Mouse (Mus musculus) heart, adult 18-20 months (tissue): ENCODE results near the gene Baiap2. TPM values are rescaled to one million over a fixed set of nuclear protein-coding genes. Genes with fewer than 3 reads are reported as not detected.

Source experiments
- DNase-seq, 2 experiments: peaks; one replicate each; pipeline ENCODE4 v3.0.0; 2021 to 2022; ENCODE audit warnings: mixed read lengths in 1 of 2
- total RNA-seq, 2 experiments: library from RNA; stranded (reverse); gene quantifications; 2 replicates each; pipeline ENCODE4 v1.2.3; 2021

Gene Baiap2
- total RNA-seq, 2 experiments from 2014 or later, result 6.5 to 10.7 TPM

- no peak for DNase-seq
Measured at GRCm38 (mm10) chr11:119978701-119979100, 36.1 kb downstream of the Baiap2 start.

- no peak for DNase-seq
Measured at GRCm38 (mm10) chr11:119979596-119980385, 37.2 kb downstream of the Baiap2 start.

- DNase-seq, result no peak
Measured at GRCm38 (mm10) chr11:119981769-119982168, 39.2 kb downstream of the Baiap2 start.

DNA sequence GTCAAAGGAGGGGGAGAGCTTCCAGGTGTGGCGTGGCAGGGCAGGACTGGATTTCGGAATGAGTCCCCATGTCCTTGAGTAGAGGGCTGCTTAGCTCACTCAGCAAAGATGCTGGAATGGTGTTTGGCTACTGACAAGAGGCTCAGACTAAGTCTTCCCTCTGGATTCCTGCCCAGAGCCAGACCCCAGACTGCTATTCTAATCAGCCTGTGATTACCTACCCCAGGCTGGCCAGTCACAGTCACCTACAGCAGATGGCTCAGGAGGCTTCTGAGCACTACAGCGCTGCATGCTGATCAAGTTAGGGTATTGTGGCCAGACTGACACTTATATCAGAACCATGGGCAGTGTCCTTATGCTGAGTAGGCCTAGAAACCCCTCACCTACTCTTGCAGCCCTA is 39.7 kb downstream of the Baiap2 start:
- DNase-seq, result no peak

DNA sequence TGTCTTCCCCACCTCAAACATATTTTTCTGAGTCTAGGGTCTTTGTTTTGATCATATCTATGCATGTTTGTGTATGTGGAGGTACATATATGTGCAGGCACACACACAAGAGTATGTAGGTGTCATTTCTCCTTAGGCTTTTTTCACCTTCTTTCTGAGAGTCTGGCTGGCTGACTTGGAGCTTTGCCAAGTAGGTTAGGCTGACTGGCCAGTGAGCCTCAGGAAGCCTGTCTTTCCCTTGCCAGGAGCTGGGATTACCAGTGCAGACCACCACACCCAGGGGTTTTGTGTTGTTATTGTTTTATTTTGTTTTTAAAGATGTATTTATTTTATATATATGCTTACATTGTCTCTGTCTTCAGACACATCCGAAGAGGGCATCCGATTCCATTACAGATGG is 40.6 kb downstream of the Baiap2 start:
- DNase-seq, result no peak

DNA sequence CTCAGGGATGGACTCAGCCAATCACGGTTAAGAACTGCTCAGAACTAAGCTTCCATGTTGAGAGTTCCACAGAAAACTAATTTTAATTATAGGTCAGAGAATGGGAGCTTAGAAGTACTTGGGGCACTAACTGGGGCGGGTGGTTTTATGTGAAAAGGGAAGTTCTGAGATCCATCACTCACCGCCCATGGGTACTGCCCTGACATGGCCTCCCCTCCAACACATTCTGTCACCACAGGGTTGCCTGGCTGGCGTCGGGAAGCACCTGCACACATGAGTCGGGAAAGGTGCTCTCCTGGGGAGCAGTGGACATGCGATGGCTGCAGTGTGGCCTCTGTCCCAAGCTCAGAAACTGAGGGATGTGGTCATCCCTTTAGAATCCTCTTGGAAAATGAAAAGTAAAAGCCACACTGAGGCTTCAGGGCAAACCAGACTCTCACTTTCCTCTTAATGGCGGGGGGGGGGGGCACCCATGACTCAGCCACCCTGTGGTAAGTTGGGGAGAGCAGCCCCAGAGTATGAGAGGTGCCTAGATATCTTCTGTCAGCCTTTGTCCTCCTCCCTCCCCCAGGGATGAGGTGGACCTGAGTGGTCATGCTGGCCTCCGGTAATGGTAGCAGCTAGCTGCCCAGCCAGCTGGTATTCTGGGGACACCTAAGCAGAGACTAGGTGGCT is 44.3 kb downstream of the Baiap2 start:
- no peak for DNase-seq

GRCm38 (mm10) chr11:119987876-119988275 is 45.3 kb downstream of the Baiap2 start:
- no peak for DNase-seq

DNA sequence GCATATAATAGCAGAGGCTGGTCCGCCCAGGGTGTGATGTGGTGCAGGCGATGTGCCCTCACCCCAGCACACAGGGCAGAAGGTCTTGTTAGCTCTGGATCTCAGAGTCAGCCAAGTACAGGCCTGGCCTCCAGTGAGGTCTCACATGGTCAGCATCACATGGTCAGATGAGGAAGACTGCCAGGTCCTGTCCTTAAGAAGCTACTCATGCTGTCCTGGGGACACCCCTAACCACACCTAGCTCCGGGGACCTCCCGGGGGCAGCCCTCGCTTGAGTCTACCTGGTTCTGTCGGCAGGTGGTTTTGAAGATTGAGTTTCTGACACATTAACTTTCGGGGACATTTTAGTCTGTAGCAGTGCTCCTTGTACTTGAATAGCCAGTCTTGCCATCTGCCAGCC is 45.8 kb downstream of the Baiap2 start:
- peak; percentile 62 to 63 for DNase-seq

- peak; percentile 50 to 53 for DNase-seq
Measured at GRCm38 (mm10) chr11:119989115-119989564, 46.6 kb downstream of the Baiap2 start.

GRCm38 (mm10) chr11:119990658-119991337 is 48.2 kb downstream of the Baiap2 start:
- DNase-seq, result no peak

DNA sequence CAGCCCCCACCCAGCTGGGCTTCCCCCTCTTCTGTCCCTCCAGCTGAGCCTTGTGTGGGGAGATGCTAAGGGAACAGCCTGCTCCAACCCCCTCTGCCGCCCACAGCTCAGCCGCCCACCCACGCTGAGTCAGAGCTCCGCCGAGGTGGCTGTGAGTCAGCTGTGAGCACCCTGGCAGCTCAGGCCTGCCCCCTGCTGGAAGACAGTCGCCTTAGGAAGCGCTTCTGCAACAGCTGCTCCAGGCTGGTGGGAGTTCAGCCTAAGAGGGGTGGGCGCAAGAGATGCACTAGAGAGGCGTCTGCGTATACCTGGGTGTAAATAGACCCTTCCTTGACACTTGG is 48.7 kb downstream of the Baiap2 start:
- DNase-seq, result peak; percentile 89 to 96

DNA sequence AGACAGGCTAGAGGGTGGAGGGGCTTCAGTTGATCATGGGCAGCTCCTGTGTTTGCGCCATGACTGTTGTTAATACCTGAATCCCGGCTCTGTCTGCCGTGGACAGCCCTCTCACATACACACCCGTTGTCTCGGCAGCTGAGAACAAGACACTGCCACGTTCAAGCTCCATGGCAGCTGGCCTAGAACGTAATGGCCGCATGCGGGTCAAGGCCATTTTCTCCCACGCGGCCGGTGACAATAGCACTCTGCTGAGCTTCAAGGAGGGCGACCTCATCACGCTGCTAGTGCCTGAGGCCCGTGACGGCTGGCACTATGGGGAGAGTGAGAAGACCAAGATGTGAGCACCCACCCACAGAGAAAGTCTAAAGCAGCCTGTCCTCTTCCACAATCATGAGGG is 54.8 kb downstream of the Baiap2 start:
- DNase-seq, result no peak

DNA sequence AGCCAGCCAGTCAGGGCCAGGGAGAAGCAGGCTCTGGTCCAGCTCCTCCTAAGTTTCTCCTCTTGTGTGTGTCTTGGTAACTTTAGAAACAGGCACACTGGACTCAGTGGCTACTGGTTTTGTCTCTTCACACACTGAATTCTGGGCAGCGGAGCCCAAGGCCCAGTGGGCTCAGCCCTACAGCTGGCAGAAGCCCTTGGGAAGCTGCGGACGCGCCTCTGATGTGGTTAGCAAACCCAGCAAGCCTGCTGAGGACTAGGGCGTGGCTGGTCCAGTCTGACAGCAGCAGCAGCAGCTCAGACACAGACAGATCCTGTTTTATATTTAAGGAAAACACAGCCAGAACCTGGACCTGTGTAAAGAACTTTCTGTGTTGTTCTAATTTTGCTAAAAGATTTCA is 59.5 kb downstream of the Baiap2 start:
- DNase-seq, result no peak

DNA sequence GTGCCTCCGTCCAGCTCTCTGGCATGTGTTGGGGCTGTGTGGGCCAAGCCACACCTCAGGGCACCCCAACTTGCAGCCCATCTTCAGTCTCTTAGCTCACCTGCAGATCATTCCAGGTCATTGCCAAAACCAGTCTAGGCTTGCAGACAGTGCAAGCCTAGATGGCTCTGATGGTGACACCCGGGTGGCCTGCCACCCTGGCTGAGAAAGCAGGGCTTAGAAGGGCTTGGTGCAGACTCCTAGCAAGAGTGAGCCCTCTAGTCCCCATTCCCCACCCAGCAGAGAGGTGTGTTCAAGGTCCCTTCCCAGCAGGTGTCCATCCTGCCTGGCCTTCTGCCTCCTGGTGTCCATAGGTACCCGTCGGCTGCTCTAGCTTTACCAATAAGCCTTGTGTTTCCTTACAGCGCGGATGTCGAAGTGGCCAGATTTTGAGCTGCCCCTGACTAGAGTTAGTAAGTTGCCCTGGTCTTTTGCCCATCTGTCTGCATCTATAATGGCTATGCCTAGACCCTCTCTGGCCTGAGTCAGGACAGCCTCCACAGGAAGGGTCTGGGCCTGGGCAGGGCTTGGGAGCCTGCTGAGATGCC is 60.2 kb downstream of the Baiap2 start:
- DNase-seq, result no peak

DNA sequence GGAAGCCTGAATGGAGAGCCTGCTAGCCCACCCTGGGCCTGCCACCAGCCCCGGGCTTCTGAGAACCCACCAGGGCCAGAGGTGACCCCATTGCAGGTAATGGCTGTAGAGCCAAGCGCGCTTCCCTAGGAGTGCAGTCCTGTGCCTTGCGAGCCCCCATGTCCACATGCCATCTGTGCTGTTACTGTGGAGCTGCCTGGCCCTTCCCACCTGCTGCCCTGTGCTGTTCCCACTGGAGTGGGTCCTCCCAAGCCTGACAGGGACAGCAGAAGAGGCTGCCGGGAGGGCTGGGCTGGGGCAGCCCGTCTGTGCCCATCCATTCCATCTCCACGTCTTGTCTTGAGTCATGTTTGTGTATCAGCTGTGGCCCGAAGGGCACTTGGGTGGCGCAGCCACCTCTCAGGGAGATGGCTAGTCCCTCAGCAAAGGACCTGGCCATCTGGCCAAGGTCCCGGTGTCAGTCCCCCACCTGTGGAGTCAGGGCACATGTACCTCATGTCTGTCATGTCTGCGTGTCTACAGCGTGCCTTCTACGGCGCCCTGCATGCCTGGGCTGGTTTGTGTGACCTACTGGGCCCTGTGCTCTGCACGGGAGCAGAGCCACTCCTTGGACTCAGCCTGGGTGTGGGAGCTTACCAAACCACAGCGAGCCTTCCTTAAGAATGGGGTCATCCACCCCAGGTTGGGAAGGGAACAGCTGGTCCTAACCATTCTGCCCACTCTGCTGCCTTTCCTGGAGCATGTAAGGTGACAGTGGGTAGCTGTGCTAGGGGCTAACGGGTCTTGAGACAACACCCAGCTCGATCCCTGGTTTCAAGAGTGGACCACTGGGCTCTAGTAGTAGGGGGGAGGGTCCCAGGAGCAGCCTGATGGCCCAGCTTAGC is 63.1 kb downstream of the Baiap2 start:
- DNase-seq, result no peak

- DNase-seq, result no peak
Measured at GRCm38 (mm10) chr11:120007496-120008080, 65.0 kb downstream of the Baiap2 start.

- DNase-seq, result no peak
Measured at GRCm38 (mm10) chr11:120008501-120008900, 65.9 kb downstream of the Baiap2 start.

DNA sequence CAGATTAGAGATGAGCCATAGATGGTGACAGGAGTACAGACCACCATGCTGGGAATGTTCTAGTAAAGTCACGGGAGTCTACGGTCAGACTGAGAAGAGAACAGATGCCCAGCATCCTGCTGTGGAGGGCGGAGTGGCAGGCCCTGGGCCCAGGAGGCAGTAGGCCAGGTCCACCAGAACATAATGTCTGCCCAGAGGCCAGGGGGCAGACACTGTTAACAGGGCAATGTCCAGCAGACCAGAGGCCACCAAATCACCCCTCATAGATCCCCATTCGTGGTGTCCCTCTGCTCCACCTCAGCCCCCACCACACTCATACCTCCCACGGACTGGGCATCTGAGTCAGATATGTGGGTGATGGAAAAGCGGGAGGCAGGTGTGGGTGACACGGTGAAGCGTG is 66.4 kb downstream of the Baiap2 start:
- no peak for DNase-seq

GRCm38 (mm10) chr11:120009937-120010336 is 67.4 kb downstream of the Baiap2 start:
- DNase-seq, result no peak

GRCm38 (mm10) chr11:120011114-120011760 is 68.7 kb downstream of the Baiap2 start:
- DNase-seq, result no peak
